Mouse (Mus musculus): ENCODE data around the gene Tuba4a. TPM values are rescaled to one million over a fixed set of nuclear protein-coding genes. Genes with fewer than 3 reads are reported as not detected.

The Tuba4a gene
- polyA plus RNA-seq, 1 experiment: 188 TPM

GRCm38 (mm10) chr1:75180741-75181140, 38.9 kb downstream of the Tuba4a start:
- 15% methylated on average over 7 of the region's 7 CpGs for WGBS
- H3K36me3 ChIP-seq (ENCODE audit: control insufficient read depth, insufficient read depth, low read length): peaks cover 36% of the 10 kb centered on the region
- no peak for TF ChIP-seq CTCF (IDR thresholded peaks at IDR 0.05; ENCODE audit: extremely low read depth, insufficient read length, insufficient replicate concordance, low read depth, low read length)
- no peak for TF ChIP-seq POLR2A (IDR thresholded peaks at IDR 0.05; ENCODE audit: low read depth, low read length)
- H3K27ac ChIP-seq (ENCODE audit: insufficient read depth, low read depth, low read length): peak overlapping the region; percentile 35; the same call in 1 of the 2 replicates
- H3K4me1 ChIP-seq (ENCODE audit: control insufficient read depth, insufficient read depth, insufficient read length, low read length): peaks cover 12% of the 10 kb centered on the region
- no peaks in the 10 kb centered on the region for H3K27me3 ChIP-seq (ENCODE audit: control insufficient read depth, insufficient read depth, low read length)
- H3K4me3 ChIP-seq (ENCODE audit: low read depth, low read length): no peak overlapping the region

DNA sequence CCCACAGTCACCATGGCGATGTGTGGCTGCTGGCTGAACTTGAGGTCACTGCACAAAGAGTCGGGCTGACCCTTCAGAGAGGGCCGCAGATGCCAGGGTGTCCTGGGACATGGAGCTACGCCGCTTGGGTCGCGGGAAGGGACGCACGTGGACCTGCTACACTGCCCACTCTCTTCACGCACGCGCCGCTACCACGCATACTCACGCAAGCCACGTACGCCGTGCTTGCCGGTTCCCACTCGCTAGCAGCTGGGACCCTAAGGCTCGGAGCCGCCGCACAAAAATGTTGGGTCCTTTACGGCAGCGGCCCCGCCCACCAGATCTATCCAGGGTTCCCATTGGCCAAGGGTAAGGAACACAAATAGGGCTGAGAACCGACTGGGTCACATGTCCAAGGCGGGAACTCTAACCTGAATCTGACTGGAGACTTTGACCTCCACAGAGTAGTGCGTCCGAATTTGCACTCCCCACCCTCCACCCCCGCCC, 39.5 kb downstream of the Tuba4a start, which contains the start of gene Abcb6:
Gene Abcb6 (minus strand): TSS at position 288 of the 486 bp plus-strand sequence.
- H3K4me1 ChIP-seq (ENCODE audit: control insufficient read depth, insufficient read depth, insufficient read length, low read length): peaks cover 12% of the 10 kb centered on the region
- H3K36me3 ChIP-seq (ENCODE audit: control insufficient read depth, insufficient read depth, low read length): peaks cover 31% of the 10 kb centered on the region
- no peaks in the 10 kb centered on the region for H3K27me3 ChIP-seq (ENCODE audit: control insufficient read depth, insufficient read depth, low read length)
- H3K27ac ChIP-seq (ENCODE audit: insufficient read depth, low read depth, low read length): peak within 1 kb of the TSS; percentile 35; the same call in 1 of the 2 replicates
- TF ChIP-seq CTCF (IDR thresholded peaks at IDR 0.05; ENCODE audit: extremely low read depth, insufficient read length, insufficient replicate concordance, low read depth, low read length): no peak
- TF ChIP-seq POLR2A (IDR thresholded peaks at IDR 0.05; ENCODE audit: low read depth, low read length): 0 out of 2 replicates have a peak, but pooled peaks have one; percentile 20
- peak within 1 kb of the TSS; percentile 82 for H3K4me3 ChIP-seq (ENCODE audit: low read depth, low read length)
- under 1% methylated on average over 31 of the region's 31 CpGs for WGBS

DNA sequence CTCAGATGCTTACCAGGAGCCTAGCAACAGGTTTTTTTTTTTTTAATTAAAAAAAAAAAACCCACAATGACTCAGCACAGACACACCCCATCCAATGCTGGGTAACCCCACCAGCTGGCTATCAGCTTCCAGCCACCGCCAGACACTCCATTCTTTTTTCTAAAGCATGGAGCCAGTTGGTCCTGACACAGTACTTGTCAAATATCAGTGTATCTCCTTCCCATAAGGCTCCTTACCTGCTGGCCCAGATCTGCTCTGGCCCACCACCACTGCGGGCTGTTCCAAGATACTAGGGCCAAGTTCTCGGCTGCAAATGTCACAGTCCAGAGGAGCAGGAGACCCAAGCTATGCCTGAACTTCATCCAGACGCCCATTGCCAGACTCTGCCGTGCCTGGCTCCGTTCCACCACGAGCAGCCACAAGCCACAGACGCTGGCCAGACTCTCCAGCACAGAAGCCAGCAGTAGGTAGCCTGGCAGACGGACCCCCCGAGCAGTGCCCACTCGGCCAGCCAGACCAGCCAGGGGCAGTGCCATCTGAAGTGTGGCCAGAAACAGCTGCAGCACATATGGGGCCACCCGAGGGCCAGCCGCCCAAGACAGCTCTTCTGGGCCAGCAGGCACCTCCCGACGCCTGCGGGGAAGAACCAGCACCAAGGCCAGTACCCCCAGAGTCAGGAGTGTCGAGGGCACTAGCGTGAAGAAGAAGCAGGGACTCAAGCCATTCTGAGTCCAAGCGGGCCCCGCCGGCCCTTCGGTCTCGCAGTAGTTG, 40.1 kb downstream of the Tuba4a start:
- Histone ChIP-seq H3K36me3 (ENCODE audit: control insufficient read depth, insufficient read depth, low read length) (peaks cover 27% of the 10 kb centered on the region), H3K4me3 (ENCODE audit: low read depth, low read length) (peak overlapping the region; percentile 82), H3K27ac (ENCODE audit: insufficient read depth, low read depth, low read length) (no peak overlapping the region), H3K27me3 (ENCODE audit: control insufficient read depth, insufficient read depth, low read length) (no peaks in the 10 kb centered on the region), H3K4me1 (ENCODE audit: control insufficient read depth, insufficient read depth, insufficient read length, low read length) (peaks cover 12% of the 10 kb centered on the region)
- no peak for TF ChIP-seq CTCF (IDR thresholded peaks at IDR 0.05; ENCODE audit: extremely low read depth, insufficient read length, insufficient replicate concordance, low read depth, low read length)
- TF ChIP-seq POLR2A (IDR thresholded peaks at IDR 0.05; ENCODE audit: low read depth, low read length): no peak
- 2% methylated on average over 23 of the region's 23 CpGs for WGBS

DNA sequence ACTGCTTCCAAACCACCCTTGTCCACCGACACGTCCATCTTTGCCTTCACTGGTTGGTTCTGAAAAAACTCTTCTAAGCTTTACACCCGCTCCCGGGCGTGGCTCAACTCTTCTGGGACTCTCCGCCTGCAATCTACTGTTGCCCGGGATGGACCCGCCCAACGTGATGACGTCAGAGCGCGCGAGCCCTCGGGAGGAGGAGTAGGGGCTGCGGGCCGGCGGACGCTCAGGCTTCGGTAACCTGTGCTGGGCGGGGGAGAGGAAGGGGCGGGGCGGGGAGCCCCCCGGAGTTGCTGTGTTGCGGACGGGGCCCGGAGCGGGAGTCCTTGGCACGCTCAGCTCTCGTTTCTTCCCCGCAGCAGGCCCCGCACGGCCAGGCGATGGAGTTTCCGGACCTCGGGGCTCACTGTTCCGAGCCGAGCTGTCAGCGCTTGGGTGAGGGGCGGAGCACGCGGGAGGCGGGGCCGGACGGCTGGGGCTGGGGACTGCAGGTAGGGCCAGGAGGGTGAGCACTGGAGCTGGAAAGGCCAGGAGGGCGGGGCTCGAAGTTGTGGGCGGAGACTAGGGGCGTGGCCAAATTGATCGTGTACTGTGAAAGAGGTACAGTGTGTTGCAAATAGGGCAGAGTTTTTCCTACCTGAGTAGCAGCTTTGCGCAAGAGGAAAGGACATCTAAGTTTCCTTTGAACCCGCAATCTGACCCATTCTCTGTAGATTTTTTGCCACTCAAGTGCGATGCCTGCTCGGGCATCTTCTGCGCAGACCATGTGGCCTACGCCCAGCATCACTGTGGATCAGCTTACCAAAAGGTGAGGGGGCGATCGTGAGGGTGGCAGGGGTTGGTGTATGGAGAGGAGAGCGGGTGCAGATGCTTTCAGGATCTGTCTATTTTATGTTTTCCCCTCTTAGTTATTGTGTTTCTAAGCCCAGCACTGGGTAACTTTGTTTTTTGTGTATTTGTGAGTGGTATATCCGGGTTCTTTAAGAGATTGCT, 50.9 kb downstream of the Tuba4a start, which contains the start of gene Zfand2b:
Gene Zfand2b (plus strand): TSS at position 175 of the 993 bp plus-strand sequence.
- Histone ChIP-seq H3K4me3 (ENCODE audit: low read depth, low read length) (peak within 1 kb of the TSS; percentile 75), H3K27me3 (ENCODE audit: control insufficient read depth, insufficient read depth, low read length) (no peaks in the 10 kb centered on the region), H3K36me3 (ENCODE audit: control insufficient read depth, insufficient read depth, low read length) (peaks cover 34% of the 10 kb centered on the region), H3K4me1 (ENCODE audit: control insufficient read depth, insufficient read depth, insufficient read length, low read length) (peaks cover 5% of the 10 kb centered on the region), H3K27ac (ENCODE audit: insufficient read depth, low read depth, low read length) (peak within 1 kb of the TSS; percentile 47)
- 3% methylated on average over 59 of the region's 59 CpGs for WGBS
- TF ChIP-seq POLR2A (IDR thresholded peaks at IDR 0.05; ENCODE audit: low read depth, low read length) (peak; percentile 85), CTCF (IDR thresholded peaks at IDR 0.05; ENCODE audit: extremely low read depth, insufficient read length, insufficient replicate concordance, low read depth, low read length) (no peak)

DNA sequence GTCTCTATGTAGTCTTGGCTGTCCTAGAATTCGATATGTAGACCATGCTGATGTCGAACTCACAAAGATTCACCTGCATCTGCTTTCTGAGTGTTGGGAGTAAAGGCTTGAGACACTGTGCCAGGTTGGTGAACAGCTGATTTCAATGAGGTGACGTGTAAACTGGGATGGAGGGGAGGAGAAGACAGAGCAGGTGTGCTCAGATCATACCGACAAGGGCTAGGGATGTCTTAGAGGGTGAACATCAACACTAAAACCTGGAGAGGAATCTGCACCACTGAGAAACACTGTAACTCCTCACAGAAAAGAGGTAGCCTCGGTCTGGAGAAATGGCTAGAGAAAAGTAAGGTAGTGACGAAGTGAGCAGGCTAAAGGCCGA, 51.6 kb downstream of the Tuba4a start:
- H3K27ac ChIP-seq (ENCODE audit: insufficient read depth, low read depth, low read length): peak overlapping the region; percentile 47
- peaks cover 5% of the 10 kb centered on the region for H3K4me1 ChIP-seq (ENCODE audit: control insufficient read depth, insufficient read depth, insufficient read length, low read length)
- TF ChIP-seq CTCF (IDR thresholded peaks at IDR 0.05; ENCODE audit: extremely low read depth, insufficient read length, insufficient replicate concordance, low read depth, low read length) (no peak), POLR2A (IDR thresholded peaks at IDR 0.05; ENCODE audit: low read depth, low read length) (no peak)
- peak overlapping the region; percentile 75 for H3K4me3 ChIP-seq (ENCODE audit: low read depth, low read length)
- no peaks in the 10 kb centered on the region for H3K27me3 ChIP-seq (ENCODE audit: control insufficient read depth, insufficient read depth, low read length)
- WGBS: 3% methylated on average over 7 of the region's 7 CpGs
- peaks cover 27% of the 10 kb centered on the region for H3K36me3 ChIP-seq (ENCODE audit: control insufficient read depth, insufficient read depth, low read length)

Other genes starting within 250 kb of the Tuba4a start
- 0.86 and 2.0 TPM in 2 replicates for gene Nhej1, start 94.7 kb downstream of the Tuba4a start, polyA plus RNA-seq (2012; rRNA removed)
- 1.2 TPM in 2 replicates for gene Slc23a3, start 86.0 kb downstream of the Tuba4a start, polyA plus RNA-seq (2012; rRNA removed)
- gene Cnppd1, start 77.2 kb downstream of the Tuba4a start, polyA plus RNA-seq (2012; rRNA removed): 31.5 and 90.4 TPM in 2 replicates
- gene Retreg2, start 77.1 kb downstream of the Tuba4a start, polyA plus RNA-seq (2012; rRNA removed): 47.4 and 113 TPM in 2 replicates
- 45.0 and 106 TPM in 2 replicates for gene Zfand2b, start 51.2 kb downstream of the Tuba4a start, polyA plus RNA-seq (2012; rRNA removed)
- gene Abcb6, start 39.5 kb downstream of the Tuba4a start, polyA plus RNA-seq (2012; rRNA removed): 15.0 and 22.1 TPM in 2 replicates
- gene Ankzf1, start 27.7 kb downstream of the Tuba4a start, polyA plus RNA-seq (2012; rRNA removed): 5.5 and 16.2 TPM in 2 replicates
- 48.3 and 148 TPM in 2 replicates for gene Atg9a, start 27.7 kb downstream of the Tuba4a start, polyA plus RNA-seq (2012; rRNA removed)
- 0.74 and 1.1 TPM in 2 replicates for gene Glb1l, start 9.1 kb downstream of the Tuba4a start, polyA plus RNA-seq (2012; rRNA removed)
- gene Stk16, start 9.0 kb downstream of the Tuba4a start, polyA plus RNA-seq (2012; rRNA removed): 147 and 193 TPM in 2 replicates
- not detected in 2 replicates for gene A630095N17Rik, start 12.2 kb upstream of the Tuba4a start, polyA plus RNA-seq (2012; rRNA removed)
- gene Dnajb2, start 16.5 kb upstream of the Tuba4a start, polyA plus RNA-seq (2012; rRNA removed): 13.3 and 21.3 TPM in 2 replicates
- gene Ptprn, start 44.6 kb upstream of the Tuba4a start, polyA plus RNA-seq (2012; rRNA removed): 2.8 and 6.2 TPM in 2 replicates
- gene Resp18, start 58.5 kb upstream of the Tuba4a start, polyA plus RNA-seq (2012; rRNA removed): 1.8 and 6.2 TPM in 2 replicates
- 157 and 865 TPM in 2 replicates for gene Dnpep, start 98.1 kb upstream of the Tuba4a start, polyA plus RNA-seq (2012; rRNA removed)
- 152 and 216 TPM in 2 replicates for gene Des, start 140.5 kb upstream of the Tuba4a start, polyA plus RNA-seq (2012; rRNA removed)
- gene Speg, start 155.4 kb upstream of the Tuba4a start, polyA plus RNA-seq (2012; rRNA removed): 21.5 and 23.2 TPM in 2 replicates
- 121 and 187 TPM in 2 replicates for gene Gmppa, start 216.1 kb upstream of the Tuba4a start, polyA plus RNA-seq (2012; rRNA removed)
- gene Asic4, start 230.6 kb upstream of the Tuba4a start, polyA plus RNA-seq (2012; rRNA removed): 0.05 TPM in 1 of 2 replicates, not detected in the other